Mouse (Mus musculus) MEL (cell line): Measurements from ENCODE around the gene Papola.

Source experiments
- CTCF ChIP-seq, 3 experiments: IDR thresholded peaks in 2 of 3; conservative IDR thresholded peaks in 1 of 3; 2 replicates each; pipeline ENCODE4 v1.5.1; 2011 to 2012; ENCODE audit warnings: low read length in 3 of 3, low read depth in 2 of 3, mild to moderate bottlenecking in 2 of 3, improper control_type of control experiment in 1 of 3, inconsistent platforms in 1 of 3, mixed read lengths in 1 of 3, moderate library complexity in 1 of 3; ENCODE audit not compliant: control insufficient read depth in 1 of 3, insufficient read depth in 1 of 3, poor library complexity in 1 of 3, severe bottlenecking in 1 of 3
- E2F4 ChIP-seq: IDR thresholded peaks from 2 replicates; pipeline ENCODE4 v1.6.1; 2011; ENCODE audit warnings: low read depth, low read length, improper control_type of control experiment, borderline replicate concordance
- POLR2A ChIP-seq, 2 experiments: IDR thresholded peaks; 2 replicates each; pipeline ENCODE4 v1.6.1; 2011 to 2012; ENCODE audit warnings: low read length in 2 of 2, mild to moderate bottlenecking in 2 of 2, control low read depth in 1 of 2, improper control_type of control experiment in 1 of 2, low read depth in 1 of 2, moderate library complexity in 1 of 2; ENCODE audit not compliant: control insufficient read depth in 1 of 2, insufficient read depth in 1 of 2, poor library complexity in 1 of 2
- POLR2AphosphoS5 ChIP-seq: IDR thresholded peaks from 2 replicates; pipeline ENCODE4 v1.6.1; 2012; ENCODE audit warnings: low read depth, borderline replicate concordance, mild to moderate bottlenecking, inconsistent platforms, low read length, moderate library complexity, mixed read lengths
- USF1 ChIP-seq: IDR thresholded peaks from 2 replicates; pipeline ENCODE4 v1.6.1; 2014; ENCODE audit warnings: low read depth, mild to moderate bottlenecking, inconsistent platforms, low read length, improper control_type of control experiment, moderate library complexity

GRCm38 (mm10) chr12:105850675-105851074 lies 66.2 kb downstream of the Papola start:
- TF ChIP-seq USF1 = no peak
- TF ChIP-seq CTCF (IDR thresholded peaks at IDR 0.05 in 2 of 3, conservative IDR thresholded peaks at IDR 0.05 in 1 of 3; ENCODE audit: control insufficient read depth in 1 of 3, insufficient read depth in 1 of 3, low read depth in 2 of 3, low read length in 3 of 3, poor library complexity in 1 of 3, severe bottlenecking in 1 of 3) = no peak
- no peak for TF ChIP-seq POLR2A (IDR thresholded peaks at IDR 0.05; ENCODE audit: control insufficient read depth in 1 of 2, insufficient read depth in 1 of 2, low read depth in 1 of 2, low read length in 2 of 2, poor library complexity in 1 of 2)
- TF ChIP-seq E2F4 = no peak
- TF ChIP-seq POLR2AphosphoS5 = no peak
